Mouse (Mus musculus) neutrophil, adult 5-6 weeks (primary cell): Measurements from ENCODE around the gene Pea15a. TPM values are rescaled to one million over a fixed set of nuclear protein-coding genes. Genes with fewer than 3 reads are reported as not detected.

Experiments used
- ATAC-seq: fragments of 151-379, 151-347 bp; 2 replicates; pipeline ENCODE4 v1.8.0; 2017; ENCODE audit warnings: mild to moderate bottlenecking, moderate TSS enrichment; ENCODE audit not compliant: insufficient number of reproducible peaks, poor library complexity, low FRiP score, severe bottlenecking; ENCODE audit errors: extremely low read depth
- total RNA-seq: library from RNA; stranded (forward); fragments of 200-1000 nt; gene quantifications from 2 replicates; pipeline ENCODE4 v1.2.3, GENCODE M21; 2017

Gene Pea15a
- total RNA-seq, 1 experiment from 2014 or later, result 8.5 TPM

DNA sequence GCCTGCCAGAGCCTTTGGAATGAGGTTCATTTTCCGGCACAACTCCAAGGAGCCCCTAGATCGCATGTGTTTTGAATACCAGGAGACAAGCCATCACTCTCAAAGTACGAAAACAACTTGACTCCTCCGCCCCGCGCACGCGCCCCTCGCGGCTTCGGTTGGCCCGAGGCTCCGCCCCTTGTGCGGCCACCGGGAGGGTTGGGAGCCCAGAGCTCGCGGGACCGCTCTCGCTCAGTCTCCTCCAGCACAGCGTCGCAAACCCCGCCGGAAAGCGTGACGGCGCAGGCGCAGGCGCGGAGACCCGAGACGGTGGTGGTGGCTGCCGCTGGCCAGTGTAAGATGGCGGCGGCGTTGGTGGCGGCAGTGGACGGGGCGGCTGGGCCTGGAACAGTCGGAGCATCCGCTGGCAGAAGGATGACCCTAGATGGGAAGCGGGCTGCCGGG is 58.7 kb downstream of the Pea15a start, which contains the start of gene Dcaf8:
Gene Dcaf8, plus strand, starts transcription at position 250 of the 444 bp plus-strand sequence.
- ATAC-seq, result peak; percentile 94

Other genes starting within 250 kb of the Pea15a start
- 2.0 and 2.3 TPM in 2 replicates for gene Vangl2, start 178.4 kb downstream of the Pea15a start, total RNA-seq
- gene Nhlh1, start 149.2 kb downstream of the Pea15a start, total RNA-seq, result not detected in 2 replicates
- gene Copa, start 124.3 kb downstream of the Pea15a start, total RNA-seq, result 148 and 152 TPM in 2 replicates
- 59.1 and 61.8 TPM in 2 replicates for gene Ncstn, start 124.0 kb downstream of the Pea15a start, total RNA-seq
- gene Pex19, start 80.0 kb downstream of the Pea15a start, total RNA-seq, result 41.4 and 52.2 TPM in 2 replicates
- gene Dcaf8, start 58.7 kb downstream of the Pea15a start, total RNA-seq, result 185 and 197 TPM in 2 replicates
- gene Casq1, start 13.1 kb upstream of the Pea15a start, total RNA-seq, result not detected in 2 replicates
- gene Atp1a4, start 51.6 kb upstream of the Pea15a start, total RNA-seq, result not detected in 2 replicates
- gene Igsf8, start 54.8 kb upstream of the Pea15a start, total RNA-seq, result 9.0 and 10.1 TPM in 2 replicates
- gene Atp1a2, start 91.3 kb upstream of the Pea15a start, total RNA-seq, result not detected in 2 replicates
- not detected in 2 replicates for gene Kcnj9, start 122.5 kb upstream of the Pea15a start, total RNA-seq
- not detected in 2 replicates for gene Kcnj10, start 134.4 kb upstream of the Pea15a start, total RNA-seq
- 25.0 and 27.8 TPM in 2 replicates for gene Pigm, start 169.7 kb upstream of the Pea15a start, total RNA-seq